Mouse (Mus musculus) c-Kit-positive CD71-negative TER-119-negative erythroid progenitor cells, embryonic 14.5 days (primary cell): ENCODE results near the gene Macrod2.

ENCODE experiments used
- DNase-seq: peaks from one replicate; pipeline ENCODE4 v3.0.0-alpha.2; 2013; ENCODE audit warnings: low read depth

Gene Macrod2

DNA sequence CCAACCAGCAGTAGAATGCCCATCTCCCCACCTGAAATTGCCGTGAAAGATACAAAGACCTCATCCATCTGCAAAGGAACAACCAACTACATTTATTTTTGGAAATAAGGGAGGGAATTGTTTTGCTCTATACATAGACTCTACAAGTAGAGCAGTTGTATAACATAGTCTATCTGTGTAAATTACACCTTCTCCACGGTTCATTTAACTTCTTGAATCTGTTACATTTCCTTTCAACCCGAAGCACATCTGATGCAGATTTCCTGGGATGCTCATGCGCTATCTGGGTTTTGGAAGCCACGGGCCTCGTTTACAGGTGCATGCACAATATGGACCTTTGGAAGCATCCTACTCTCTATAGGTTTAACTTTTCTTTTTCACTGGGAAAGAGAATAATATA lies 175.8 kb downstream of the Macrod2 start:
- DNase-seq, result no peak

DNA sequence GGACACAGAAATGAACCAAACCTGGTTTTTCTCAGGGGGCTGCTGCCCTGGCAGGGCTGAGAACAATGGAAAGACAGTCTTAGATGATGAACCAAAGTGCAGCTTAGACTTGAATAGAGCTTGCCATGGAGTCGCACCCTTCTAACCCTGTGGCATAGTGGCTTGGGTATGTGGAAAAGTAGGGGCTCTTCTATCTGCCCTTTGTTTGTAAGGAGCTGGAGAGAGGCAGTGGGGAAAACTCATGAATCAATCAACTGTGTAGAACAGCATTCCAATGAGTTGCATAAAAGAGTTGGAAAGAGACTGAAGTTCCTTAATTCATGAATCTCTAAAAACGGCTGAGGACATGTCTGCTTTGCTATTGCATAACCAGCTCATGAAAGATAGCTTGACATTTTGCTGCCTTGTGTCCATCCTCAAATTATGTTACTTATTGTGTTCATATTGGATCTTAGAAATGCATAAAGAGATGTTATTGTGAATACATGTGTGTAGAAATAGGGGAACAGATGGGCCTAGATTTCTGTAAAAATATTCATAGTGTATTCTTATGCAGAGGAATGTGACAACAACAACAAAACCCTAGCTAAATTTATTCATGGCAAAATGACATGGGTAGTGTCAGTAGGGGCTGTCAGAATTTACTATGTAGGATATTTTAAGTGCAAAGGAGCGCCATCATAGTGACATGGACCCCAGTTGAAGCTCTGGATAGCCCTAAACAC lies 197.6 kb downstream of the Macrod2 start:
- no peak for DNase-seq

DNA sequence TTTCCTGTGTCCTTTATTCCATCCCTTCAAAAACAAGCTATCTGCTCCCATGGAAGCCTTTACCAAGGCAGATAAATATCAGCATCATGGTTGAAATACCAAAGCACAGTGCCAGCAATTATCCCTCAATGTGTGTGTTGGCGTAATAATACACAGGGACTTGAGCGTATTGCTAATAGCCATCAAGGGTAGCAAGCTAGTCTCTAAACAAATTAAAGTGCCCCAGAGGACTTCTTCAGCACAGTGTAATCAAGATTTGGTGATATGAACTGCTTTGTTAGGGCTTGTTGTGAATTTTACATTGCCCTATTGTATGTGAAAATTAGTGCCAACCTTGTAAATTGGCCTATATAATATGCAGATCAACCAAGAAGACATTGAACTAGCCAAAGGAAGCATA lies 201.8 kb downstream of the Macrod2 start:
- DNase-seq, result no peak

DNA sequence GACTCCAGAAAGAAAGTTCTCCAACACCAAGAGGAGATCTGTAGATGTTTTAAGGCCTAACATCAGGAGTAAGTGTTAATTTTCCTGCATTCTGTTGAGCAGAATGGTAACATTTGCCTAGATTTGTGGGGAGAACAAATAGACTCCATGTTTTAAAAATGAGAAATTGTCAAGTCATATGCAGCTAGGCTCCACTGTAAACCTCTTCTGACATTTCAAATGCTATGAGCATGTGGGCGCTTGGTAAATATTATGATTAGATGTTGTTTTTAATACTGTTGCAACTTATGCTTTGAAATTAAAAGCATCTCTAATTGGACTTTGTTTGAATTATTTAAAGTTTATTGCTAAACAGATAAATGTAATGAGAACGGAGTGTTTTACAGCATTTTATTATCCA lies 220.3 kb downstream of the Macrod2 start:
- no peak for DNase-seq

DNA sequence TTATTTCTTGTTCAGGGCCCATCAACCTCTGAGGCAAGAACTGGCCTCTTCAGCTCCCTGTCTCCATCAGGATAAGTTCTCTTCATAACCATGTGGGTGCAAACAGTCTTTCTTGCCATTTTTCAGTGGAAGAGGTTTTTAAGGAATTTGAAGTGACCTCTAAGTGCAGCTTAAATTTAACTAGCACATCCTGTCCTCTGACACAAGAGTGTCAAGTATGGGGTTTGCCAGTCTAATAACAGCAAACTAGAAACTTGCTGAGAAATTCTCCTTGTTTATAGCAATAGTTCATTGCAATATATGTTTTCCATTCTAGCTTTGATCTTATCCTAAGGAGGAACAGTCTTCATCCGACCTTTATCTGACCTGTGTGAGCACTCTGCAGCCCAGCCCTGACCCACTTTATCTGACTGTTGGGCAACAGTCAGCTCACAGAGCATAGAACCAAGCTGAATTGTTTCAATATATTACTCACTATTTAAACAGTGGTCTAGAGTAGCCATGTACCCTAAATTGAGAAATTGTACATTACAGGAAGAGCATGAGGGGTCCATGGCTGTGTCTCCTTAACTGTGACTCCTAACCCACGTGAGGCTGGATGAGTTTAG lies 226.7 kb downstream of the Macrod2 start:
- DNase-seq, result no peak

DNA sequence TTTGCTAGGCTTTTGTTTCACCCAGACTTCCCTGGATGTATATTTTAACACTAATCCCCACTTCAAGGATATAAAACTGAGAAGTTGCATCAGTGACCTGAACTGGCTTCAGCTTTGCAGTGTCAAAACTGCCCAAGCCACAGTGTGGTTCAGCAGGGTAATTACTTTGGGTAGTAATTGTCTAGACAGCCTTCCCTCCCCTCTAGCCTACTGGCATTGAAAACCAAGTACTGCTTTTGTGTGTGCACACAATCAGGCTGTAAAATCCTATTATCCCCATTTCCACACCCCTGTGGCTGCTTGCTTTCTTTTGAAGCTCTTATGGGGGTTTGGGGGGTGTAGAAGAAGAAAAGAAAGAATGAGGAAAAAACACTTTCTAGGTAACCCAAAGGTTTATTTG lies 258.4 kb downstream of the Macrod2 start:
- DNase-seq, result no peak

DNA sequence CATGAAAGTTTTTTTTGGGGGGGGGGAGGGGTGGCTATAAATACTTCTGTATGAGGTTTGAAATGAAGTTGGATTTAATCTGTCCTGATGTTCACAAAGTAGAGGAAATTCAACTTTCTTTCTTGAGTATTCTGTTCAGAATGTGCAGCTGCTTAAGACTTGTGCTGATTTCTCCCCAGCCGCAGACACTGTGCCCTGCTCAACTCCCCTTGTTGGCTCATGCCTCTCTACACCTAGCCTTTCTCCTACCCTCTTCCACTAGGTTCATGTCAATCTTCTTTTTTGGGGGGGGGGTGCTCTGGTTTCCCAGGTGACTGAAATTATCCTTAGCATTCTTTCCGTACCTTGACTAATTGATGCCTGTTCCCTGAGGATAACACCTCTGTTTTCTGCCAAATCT lies 258.9 kb downstream of the Macrod2 start:
- DNase-seq, result no peak

DNA sequence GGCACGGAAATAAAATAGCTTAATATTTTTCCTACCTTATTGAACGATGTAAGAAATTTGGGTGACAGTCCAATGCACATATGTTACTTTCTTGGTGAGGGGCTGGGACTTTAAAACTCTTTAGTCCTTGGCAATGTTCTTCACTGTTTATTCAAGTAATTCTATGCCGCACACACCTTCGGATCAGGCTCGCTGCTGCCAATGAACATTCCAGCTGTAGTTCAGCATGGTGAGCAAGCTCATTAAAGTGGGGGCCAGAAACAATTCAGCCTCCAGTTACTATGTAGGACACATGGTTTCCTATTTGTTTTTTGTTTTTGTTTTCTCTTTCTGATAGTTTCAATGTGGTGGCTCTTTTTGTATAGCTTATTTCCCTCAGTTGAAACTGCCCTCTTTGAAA lies 267.6 kb downstream of the Macrod2 start:
- DNase-seq, result no peak

DNA sequence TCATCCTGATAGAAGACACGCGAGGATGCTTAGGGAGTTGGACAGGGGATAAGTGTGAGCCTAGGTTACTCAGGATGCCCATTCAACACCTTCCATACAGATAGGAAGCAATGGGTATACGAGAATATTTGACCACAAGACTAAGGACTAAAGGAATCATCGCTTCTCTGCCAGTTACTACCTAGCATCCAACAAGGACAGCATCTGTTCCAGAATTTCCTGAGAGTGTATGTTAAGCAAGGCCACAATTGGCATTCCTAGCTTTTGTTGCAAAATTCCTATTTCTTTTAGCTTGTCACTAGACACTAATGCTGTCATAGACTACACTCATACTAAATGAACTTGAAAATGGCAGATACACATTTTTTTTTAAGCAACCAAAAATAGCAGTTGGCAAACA lies 269.3 kb downstream of the Macrod2 start:
- no peak for DNase-seq

DNA sequence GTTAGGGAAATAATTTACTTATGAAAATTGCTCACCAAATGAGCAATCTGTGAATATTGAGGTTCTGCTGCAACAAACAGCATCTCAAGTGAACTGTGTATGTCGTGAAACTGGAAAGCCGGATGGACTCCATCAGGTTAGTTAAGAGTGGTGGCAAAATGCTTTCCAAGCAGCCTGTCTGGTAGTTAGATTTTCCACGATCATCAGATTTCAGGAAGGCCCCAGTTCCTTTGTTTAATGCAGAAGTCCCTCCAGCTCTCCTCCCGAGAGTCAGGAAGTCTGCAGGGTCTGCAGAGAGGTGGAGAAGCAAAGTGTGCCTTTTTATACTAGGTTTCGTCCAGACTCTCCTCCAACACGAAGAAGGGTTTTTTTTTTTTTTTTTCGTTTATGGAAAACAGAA lies 271.7 kb downstream of the Macrod2 start:
- no peak for DNase-seq

DNA sequence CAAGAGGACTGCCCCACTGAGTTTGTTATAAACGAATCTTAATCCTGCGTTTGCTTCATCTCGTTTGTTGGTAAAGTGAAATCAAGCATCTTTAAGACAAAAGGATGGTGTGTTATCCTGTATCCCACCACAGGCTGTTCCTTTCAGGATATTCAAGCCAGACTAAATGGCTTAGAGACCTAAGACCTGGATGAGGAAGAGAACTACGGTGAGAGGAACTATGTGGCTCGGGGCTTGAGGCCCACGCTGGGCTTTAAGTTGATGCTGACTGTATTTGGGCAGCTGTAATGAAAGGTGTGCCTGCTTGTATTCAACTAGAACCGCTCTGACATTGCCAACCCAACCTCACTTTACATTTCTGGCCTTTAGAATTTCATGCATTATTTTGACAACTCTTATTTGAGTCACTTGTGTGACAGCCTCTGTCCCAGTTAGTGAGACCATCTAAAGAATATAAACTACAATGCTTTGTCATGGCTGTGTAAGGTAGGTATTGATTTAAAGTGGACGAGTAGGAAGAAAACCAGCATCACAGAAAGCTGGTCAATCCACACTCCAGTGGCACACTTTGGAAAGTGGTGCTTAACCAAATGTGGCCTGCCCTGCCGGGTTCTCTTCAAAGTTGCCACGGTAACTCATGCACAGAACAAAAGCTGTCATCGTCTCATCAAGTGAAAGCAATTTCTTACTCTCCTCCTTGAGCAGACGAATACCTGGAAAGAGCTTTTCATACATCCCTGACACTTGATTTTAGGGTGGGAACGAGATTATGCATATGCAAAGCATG lies 272.3 kb downstream of the Macrod2 start:
- DNase-seq, result no peak

DNA sequence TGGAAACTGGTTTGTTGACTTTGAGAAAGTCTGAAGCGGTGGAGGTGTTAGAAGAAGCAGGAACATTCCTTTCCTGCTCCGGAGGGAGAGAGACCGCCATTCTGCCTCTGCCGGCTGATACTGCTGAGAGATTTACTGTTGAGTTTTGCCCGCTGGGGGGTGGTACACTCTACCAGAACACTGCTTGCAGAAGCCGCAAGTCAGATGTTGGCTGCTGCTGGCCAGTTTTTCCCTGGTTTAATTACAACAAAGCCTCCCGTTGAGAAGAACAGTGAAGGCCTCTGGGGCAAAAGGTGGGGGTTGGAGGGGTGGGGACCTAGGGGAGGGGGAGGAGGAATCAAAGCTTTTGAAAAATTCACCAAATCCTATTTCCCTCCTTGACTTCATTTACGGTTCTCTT lies 273.2 kb downstream of the Macrod2 start:
- DNase-seq, result no peak

DNA sequence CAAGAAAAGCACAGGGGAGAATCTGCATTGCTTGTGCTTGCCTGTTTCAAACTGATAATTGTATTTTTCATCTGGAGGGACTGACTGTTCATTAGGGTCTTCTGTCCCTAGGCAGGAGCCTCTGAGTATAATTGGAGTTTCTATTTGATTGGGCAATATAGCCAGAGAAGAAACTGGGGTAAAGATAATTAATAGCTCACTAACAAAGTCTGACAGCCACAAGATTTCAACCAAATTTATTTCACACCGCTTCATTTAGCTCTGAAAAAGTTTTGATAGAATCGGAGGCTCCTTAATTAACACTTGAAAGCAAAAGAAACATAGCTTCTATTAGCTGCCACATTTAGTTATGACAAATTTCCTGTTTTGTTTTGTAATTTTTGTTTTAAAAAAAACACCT lies 274.0 kb downstream of the Macrod2 start:
- no peak for DNase-seq

DNA sequence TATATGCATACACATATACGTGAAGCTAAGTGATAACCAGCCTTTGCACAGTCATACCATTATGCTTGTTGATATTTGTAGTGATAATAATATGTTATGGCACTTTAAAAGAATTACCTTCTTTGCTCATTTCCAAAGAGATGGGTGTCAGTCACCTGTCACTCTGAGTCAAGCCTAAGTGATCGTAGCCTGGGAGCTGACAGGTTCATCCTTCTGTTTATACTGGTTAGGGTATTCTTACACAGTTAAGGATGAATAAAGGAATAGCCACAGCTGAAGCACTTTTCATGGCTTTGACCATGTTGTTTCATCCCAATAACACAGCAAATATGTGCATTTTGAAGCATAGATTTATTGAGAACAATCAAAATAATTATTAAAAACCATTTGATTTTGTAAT lies 274.7 kb downstream of the Macrod2 start:
- DNase-seq, result no peak

DNA sequence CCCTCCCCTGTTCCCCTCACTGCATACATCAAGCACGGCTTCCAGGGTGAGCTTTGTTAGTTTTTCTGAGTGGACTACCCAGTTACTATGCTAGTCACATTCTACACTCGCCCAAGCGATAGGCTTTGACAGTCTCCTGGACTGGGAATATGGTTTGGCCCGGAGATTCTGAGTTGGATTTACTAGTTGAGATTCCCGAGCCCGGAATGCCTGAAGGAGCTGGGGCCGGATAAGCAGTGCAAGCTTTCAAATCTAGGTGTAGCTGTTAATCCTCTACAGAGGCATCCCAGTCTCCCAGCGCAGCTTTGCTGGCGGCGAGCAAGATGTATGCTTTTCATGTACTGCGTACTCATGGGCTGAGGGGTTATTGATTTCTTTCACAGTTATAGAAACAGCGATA lies 275.3 kb downstream of the Macrod2 start:
- DNase-seq, result no peak

DNA sequence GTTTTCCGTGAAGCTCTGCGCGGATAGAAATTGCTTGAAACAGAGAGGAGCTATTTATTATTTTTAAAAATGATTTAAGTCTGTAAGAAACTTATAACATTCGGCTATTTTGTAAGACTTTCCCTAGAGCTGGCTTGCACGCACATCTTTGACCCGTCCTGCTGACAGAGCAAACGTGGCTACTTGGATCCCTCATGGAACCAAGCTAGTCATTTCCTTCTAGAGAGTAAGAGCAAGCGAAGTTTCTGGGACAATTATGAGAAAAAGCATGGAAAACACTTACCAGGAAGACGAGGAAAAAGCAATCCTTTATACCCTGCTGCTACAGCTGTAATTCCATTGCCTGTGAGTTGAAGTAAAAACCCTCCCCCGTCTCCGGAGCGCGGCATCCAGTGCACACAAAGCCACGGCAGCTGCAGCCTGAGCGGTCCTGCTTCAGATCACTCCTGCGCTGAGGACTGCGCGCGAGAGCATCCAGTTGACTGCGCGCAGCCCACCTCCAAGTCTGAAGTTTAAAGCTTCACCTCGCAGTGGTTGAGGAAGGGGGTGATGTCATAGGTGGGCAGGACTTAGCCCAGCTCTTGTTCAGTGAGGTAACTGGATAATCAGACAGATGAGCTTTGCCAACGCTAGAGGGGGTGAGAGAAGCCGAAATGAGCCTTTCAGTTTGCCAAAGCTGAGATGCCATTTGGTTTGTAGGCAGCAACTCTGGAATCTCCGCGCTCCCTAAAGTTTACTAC lies 276.0 kb downstream of the Macrod2 start, which contains the start of gene Flrt3:
Gene Flrt3 (minus strand): TSS at position 507 of the 740 bp plus-strand sequence.
- peak; percentile 88 for DNase-seq

DNA sequence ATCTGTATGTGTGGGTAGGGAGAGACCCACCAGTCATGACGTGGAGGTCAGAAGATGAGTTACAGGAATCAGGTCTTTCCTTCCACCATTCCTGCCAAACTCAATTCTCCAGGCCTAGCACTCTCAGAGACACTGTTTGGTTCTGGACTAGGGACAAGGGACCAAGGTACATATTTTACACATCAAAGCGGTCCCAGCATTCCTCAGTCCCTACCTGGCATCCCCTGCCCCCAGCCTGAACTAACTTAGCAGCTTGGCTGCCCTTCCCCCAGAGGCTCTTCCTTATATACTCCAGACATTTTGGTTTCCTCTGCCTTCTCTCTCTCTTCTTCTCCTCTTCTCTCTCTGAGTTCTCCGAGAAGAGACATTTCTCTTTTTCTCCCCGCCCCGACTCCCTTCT lies 278.4 kb downstream of the Macrod2 start:
- DNase-seq, result no peak

DNA sequence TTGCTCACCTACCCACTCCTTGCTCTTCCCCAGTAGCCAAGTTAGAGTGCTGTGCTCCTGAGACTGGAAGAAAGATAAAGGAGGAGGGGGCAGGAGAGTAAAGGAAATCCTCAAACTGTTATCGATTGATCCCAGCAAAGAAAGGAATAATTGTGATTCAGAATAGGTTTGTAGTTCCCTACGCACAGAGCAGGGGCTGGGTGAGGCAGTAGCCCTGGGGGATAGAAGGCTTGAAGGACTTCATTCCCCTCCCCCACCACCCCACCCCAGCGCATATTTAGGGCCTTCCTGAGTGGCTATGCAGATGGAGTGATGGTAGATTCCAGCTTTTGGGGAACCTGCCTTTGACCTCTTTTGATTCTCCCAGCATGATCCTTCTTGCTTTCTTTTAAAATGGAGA lies 281.6 kb downstream of the Macrod2 start:
- DNase-seq, result no peak

DNA sequence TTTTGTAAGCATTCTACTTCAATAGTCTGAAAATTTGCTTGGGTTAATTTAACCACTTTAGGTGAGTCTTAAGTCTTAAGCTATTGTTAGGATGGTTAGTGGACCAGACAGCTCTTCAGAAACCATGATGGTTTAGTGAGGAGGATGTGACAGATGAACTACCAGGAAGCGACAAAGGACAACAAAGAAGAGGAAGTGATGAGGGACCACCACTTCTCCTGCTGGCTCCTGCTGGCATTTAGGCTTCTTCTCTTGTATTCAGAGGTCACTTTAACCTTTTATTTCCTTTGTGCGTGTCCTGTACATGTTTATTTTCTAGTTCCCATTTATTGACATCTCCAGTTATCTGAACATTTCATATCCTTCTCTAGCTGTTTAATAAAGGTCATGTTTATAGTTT lies 295.8 kb downstream of the Macrod2 start:
- no peak for DNase-seq

DNA sequence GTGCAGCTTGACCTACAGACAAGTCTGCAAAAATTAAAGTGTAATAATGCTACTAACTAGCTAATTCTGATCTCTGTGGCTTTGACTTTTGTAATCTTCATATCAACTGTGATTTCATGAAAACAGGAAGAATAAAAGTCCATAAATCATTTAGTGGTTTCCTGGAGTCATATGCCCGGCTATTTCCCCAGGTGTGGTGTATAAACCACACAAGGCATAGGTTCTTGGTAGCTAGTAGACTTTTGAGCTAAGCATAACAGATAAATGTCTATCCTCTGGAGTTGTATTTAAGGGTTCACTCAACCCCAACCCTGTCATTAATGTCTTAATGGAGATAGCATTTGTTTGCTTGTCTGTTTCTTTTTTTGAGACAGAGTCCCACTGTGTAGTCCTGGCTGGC lies 296.3 kb downstream of the Macrod2 start:
- DNase-seq, result no peak

DNA sequence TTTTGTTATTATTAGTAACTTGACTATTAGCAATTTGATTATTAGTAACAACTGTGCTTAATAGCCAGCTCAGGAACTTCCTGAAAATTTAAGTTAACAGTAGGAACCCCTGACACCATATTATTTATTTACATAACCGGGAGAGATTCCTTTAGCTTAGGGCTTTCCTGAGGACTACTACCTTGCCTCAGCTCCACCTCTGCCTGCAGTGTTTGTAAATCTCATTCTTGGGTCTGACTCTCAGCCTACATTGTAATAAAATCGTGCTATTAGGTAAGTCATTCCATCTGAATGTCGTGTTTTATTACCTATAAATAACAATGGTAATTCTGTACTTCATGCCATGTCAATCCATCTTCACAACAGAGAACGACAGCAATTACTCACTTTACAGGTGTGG lies 297.4 kb downstream of the Macrod2 start:
- no peak for DNase-seq

DNA sequence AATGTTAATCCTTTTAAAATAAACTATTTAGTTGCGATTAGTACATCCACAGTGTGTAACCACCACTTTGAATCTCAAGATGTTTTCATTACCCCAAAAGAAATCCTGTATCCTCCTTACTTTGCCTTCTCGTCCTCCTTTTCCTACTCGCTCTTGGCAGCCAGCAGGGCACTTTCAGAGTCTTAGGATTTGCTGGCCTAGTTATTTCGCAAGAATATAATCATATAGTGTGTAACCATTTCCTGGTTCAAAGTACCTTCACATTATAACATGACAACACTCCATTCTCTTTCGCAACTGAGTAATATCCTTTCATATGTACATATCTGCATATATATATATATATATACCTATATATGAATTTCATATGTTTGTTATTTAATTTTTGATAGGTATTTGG lies 298.7 kb downstream of the Macrod2 start:
- DNase-seq, result no peak

DNA sequence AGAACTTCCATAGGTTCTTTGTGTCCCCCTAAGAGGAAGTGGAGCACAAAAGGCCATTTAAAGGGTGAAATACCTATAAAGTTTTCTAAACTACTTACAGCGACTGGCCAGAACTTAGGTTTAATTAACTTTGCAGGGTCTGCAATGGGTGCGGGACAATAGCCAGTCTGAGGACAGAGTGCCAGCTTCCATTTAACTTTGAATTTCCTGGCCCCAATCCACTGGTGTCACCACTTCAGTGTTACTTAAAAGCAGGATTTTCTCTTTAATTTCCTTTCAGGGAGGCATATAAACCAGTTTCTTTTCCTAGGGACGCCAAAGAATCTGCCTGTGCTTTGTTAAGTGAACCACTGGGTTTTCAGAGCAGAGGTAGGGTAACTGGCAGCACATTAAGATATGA lies 303.5 kb downstream of the Macrod2 start:
- DNase-seq, result no peak
